Mouse (Mus musculus): ENCODE measurements around the gene Hdlbp.

Gene Hdlbp

GRCm38 (mm10) chr1:93445822-93446162 lies 32.8 kb downstream of the Hdlbp start:
- CTCF ChIA-PET = interaction anchor here (0.6 kb wide), 1 partner anchor 138 kb away, joined by 3 read pairs; no protein-coding TSS in a partner anchor

DNA sequence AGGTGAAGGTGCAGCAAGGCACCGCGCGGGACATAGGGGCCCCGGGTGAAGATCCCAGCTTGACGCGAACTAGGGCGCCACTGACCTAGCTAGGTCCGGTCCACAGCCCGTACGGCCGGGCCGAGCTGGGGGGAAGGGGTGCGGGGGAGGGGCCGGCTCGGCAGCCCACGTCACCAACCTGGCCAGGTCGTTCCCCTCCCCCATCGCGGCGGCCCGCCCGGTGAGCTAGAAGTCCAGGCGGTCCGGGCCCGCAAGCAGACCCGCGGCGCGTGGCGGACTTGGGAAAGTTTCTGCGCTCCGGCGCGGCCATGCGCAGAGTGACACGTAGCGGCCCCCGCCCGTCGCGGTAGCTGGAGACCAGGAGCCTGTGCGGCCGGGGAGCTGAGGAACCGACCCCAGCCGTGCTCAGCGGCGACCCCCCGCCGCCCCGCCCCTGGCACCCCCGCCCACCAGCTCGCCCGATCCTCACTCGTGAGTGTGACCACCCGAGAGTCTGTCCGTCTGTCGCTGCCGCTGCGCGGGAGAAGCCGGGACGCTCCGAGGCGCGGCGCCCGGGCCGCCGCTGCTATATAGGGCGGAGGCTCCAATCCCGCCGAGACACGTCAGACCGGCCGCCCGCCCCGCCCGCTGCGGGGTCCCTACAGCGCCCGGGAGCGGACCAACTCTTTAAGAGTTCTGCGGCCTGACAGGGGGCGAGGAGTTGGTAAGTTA lies 33.3 kb downstream of the Hdlbp start:
- CTCF ChIA-PET = interaction anchor here (0.6 kb wide), 1 partner anchor 138 kb away, joined by 3 read pairs; no protein-coding TSS in a partner anchor

- CTCF ChIA-PET = interaction anchor here (0.6 kb wide), 1 partner anchor 79 kb away, joined by 3 read pairs; no protein-coding TSS in a partner anchor
Observed at GRCm38 (mm10) chr1:93444405-93445110, 34.1 kb downstream of the Hdlbp start.

GRCm38 (mm10) chr1:93439321-93439720 lies 39.3 kb downstream of the Hdlbp start:
- CTCF ChIA-PET = no interaction called here

DNA sequence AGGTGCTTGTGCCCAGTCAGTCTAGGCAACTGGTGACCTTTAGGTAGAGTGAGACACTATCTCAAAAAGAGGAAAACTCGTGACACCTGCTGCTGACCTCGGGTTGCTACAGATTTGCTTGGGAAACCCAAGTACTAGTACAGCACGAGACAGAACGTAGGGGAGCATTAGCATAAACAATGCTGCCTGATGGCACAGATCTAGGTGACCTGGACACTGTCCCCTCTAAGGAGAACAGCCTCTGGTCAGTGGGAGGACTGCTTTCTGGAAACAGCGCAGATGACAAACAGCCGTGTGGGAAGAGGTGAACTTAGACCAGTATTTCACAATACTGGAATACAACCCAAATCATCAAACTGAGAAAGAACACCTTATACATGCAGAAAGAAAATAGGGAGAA lies 46.5 kb downstream of the Hdlbp start:
- CTCF ChIA-PET = no interaction called here

- CTCF ChIA-PET = no interaction called here
Observed at GRCm38 (mm10) chr1:93403403-93403802, 75.2 kb downstream of the Hdlbp start.

GRCm38 (mm10) chr1:93401191-93402052 lies 77.2 kb downstream of the Hdlbp start:
- CTCF ChIA-PET = no interaction called here

DNA sequence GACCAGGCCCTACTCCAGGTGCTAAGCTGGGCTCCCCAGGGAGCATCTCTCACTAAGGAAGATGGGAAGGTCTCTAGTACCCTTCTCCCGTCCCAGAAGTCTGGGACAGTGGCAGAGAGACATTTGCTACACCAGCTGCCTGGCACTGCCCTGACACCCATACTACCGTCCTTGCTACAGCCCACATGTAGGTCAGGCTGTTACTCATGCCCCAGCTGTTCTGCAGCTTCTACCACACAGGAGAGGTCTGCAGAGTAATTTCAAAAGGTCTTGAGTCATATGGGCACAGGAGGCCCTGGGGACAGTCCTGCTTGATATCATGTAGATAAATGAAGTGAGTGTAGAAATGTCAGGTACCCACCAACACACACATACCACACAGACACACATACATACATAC lies 89.7 kb downstream of the Hdlbp start:
- CTCF ChIA-PET = no interaction called here

DNA sequence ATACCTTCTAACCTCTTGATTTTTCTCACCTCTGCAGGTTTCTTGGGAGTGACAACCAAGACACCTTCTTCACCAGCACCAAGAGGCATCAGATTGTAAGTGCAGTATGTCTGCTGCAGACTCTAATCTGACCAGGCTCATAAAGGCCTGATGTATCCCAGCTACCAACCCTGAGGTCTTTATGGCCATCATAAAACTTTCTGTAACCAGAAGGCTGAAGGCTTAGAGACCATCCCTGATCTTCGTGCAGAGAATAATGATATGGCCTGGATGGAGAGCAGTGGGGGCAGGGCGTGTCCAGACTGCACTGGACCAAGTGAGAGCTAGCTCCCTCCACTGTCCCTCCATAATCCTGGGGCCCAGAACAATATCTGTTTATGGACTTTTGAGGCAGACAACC lies 91.4 kb downstream of the Hdlbp start:
- CTCF ChIA-PET = no interaction called here

GRCm38 (mm10) chr1:93379117-93379516 lies 99.5 kb downstream of the Hdlbp start:
- CTCF ChIA-PET = no interaction called here

DNA sequence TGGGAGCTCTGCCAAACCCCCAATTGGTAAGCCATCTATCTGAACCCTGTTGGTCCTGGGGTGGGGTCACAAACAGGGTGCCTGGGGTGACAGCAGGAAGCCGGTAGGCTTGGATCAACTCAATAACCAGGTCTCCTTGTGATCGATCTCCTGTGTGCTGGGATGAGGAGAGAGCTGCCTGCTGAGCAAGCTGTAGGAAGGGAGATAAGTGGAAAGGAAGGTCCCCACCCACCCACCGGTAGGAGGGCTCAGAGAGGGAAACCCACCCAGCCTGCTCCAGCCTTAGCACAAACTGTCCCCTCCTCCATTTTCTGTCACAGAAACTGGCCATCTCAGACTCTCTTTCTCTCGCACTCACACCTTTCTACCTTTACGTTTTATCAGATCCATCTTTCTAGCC lies 101.3 kb downstream of the Hdlbp start:
- CTCF ChIA-PET = no interaction called here

- CTCF ChIA-PET = interaction anchor here (0.7 kb wide), 1 partner anchor 38 kb away, joined by 3 read pairs; no protein-coding TSS in a partner anchor
Observed at GRCm38 (mm10) chr1:93373665-93374064, 105.0 kb downstream of the Hdlbp start, which contains the start of gene Ano7. TSS of gene Ano7 (plus strand) at chr1:93373930.

- CTCF ChIA-PET = interaction anchor here (0.7 kb wide), 1 partner anchor 78 kb away, joined by 3 read pairs; no protein-coding TSS in a partner anchor
Observed at GRCm38 (mm10) chr1:93365641-93366040, 113.0 kb downstream of the Hdlbp start.

DNA sequence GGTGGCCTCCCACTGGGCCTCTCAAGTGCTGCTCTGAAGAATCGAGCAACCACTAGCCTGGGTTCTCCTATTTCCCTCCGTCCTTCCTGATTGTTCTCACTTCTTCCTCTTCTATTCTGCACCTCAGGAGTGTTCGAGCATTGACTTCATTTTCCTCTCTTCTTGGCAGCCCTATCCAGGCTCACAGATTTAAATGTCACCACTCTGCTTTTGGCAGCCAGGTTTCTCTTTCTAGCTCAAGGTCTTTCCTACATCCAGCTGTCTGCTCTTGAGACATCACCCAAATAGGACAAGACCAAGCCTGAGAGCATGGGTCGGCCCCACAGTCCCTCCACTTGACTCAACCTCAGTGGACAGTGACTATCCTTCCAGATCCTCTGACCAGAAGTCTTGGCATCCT lies 116.0 kb downstream of the Hdlbp start:
- CTCF ChIA-PET = no interaction called here

Data from spleen, embryonic (tissue).